Mouse (Mus musculus) spleen, adult 2 months (tissue): Measurements from ENCODE around the gene Eps15l1.

ENCODE experiments used
- CTCF ChIP-seq: fragments of 200-500 bp; IDR thresholded peaks from 2 replicates; pipeline ENCODE4 v1.5.1; 2011; ENCODE audit warnings: mild to moderate bottlenecking, inconsistent platforms; ENCODE audit not compliant: insufficient read depth, insufficient read length, insufficient replicate concordance; ENCODE audit errors: extremely low read depth
- POLR2A ChIP-seq: fragments of 200-500 bp; IDR thresholded peaks from 2 replicates; pipeline ENCODE4 v1.6.1; 2011; ENCODE audit warnings: low read depth, low read length, inconsistent platforms

- TF ChIP-seq CTCF (no peak), POLR2A (no peak)
Observed at GRCm38 (mm10) chr8:72337034-72337433, 84.2 kb downstream of the Eps15l1 start.
